Mouse (Mus musculus): ENCODE data around the gene Hist1h1c. TPM values are rescaled to one million over a fixed set of nuclear protein-coding genes. Genes with fewer than 3 reads are reported as not detected.
"Not testable (repeated sequence)": the region's sequence is repeated elsewhere in the genome, so short reads cannot be mapped to it uniquely, and the experiment has no call there.

Hist1h1c gene
- polyA plus RNA-seq, 1 experiment from 2014 or later = 56.9 TPM

- ATAC-seq = peak; percentile 30
- H3K9me3 ChIP-seq (replicated peaks) = no peaks in the 10 kb centered on the region
- peak overlapping the region; percentile 61 for H3K27ac ChIP-seq
- WGBS (ENCODE audit: insufficient replicate concordance) = 12% methylated on average over 8 of the region's 8 CpGs
- H3K9ac ChIP-seq = peak overlapping the region; percentile 41
- no peaks in the 10 kb centered on the region for H3K36me3 ChIP-seq
- peak overlapping the region; percentile 39 for H3K4me2 ChIP-seq
- H3K27me3 ChIP-seq (replicated peaks) = no peaks in the 10 kb centered on the region
- H3K4me3 ChIP-seq = no peak overlapping the region
- H3K4me1 ChIP-seq = peaks cover 41% of the 10 kb centered on the region
Measured at GRCm38 (mm10) chr13:23700786-23701520, 37.7 kb upstream of the Hist1h1c start.

GRCm38 (mm10) chr13:23702220-23702619 lies 36.4 kb upstream of the Hist1h1c start:
- Histone ChIP-seq H3K9ac (no peak overlapping the region), H3K4me3 (no peak overlapping the region), H3K4me1 (peaks cover 31% of the 10 kb centered on the region), H3K36me3 (no peaks in the 10 kb centered on the region), H3K27ac (no peak overlapping the region), H3K9me3 (replicated peaks) (no peaks in the 10 kb centered on the region), H3K27me3 (replicated peaks) (0 out of 2 replicates have a peak, but pooled peaks cover 4% of the 10 kb centered on the region), H3K4me2 (no peak overlapping the region)
- WGBS (ENCODE audit: insufficient replicate concordance) = 56% methylated on average over 4 of the region's 4 CpGs
- ATAC-seq = no peak

GRCm38 (mm10) chr13:23702801-23703200 lies 35.8 kb upstream of the Hist1h1c start:
- H3K4me2 ChIP-seq; H3K9ac ChIP-seq; H3K27ac ChIP-seq; H3K27me3 ChIP-seq (replicated peaks); ATAC-seq; H3K9me3 ChIP-seq (replicated peaks); H3K4me3 ChIP-seq; H3K36me3 ChIP-seq: not testable (repeated sequence)
- WGBS (ENCODE audit: insufficient replicate concordance) = 74% methylated on average over 2 of the region's 2 CpGs
- H3K4me1 ChIP-seq = peaks cover 28% of the 10 kb centered on the region

- 72% methylated on average over 7 of the region's 7 CpGs for WGBS (ENCODE audit: insufficient replicate concordance)
- peaks cover 28% of the 10 kb centered on the region for H3K27me3 ChIP-seq (replicated peaks)
- H3K9me3 ChIP-seq (replicated peaks) = no peaks in the 10 kb centered on the region
- no peak for ATAC-seq
- no peak overlapping the region for H3K4me2 ChIP-seq
- H3K36me3 ChIP-seq = no peaks in the 10 kb centered on the region
- H3K4me3 ChIP-seq = no peak overlapping the region
- H3K4me1 ChIP-seq = peaks cover 26% of the 10 kb centered on the region
- no peak overlapping the region for H3K9ac ChIP-seq
- H3K27ac ChIP-seq = no peak overlapping the region
Measured at GRCm38 (mm10) chr13:23705751-23706356, 32.8 kb upstream of the Hist1h1c start.

GRCm38 (mm10) chr13:23706771-23707170 lies 31.8 kb upstream of the Hist1h1c start:
- WGBS (ENCODE audit: insufficient replicate concordance) = 78% methylated on average over 12 of the region's 12 CpGs
- no peak overlapping the region for H3K27ac ChIP-seq
- H3K9me3 ChIP-seq (replicated peaks) = no peaks in the 10 kb centered on the region
- H3K9ac ChIP-seq = no peak overlapping the region
- peaks cover 25% of the 10 kb centered on the region for H3K4me1 ChIP-seq
- no peak for ATAC-seq
- peaks cover 36% of the 10 kb centered on the region for H3K27me3 ChIP-seq (replicated peaks)
- no peak overlapping the region for H3K4me2 ChIP-seq
- H3K4me3 ChIP-seq = no peak overlapping the region
- no peaks in the 10 kb centered on the region for H3K36me3 ChIP-seq

GRCm38 (mm10) chr13:23708041-23708440 lies 30.6 kb upstream of the Hist1h1c start:
- H3K9ac ChIP-seq = no peak overlapping the region
- 76% methylated on average over 4 of the region's 4 CpGs for WGBS (ENCODE audit: insufficient replicate concordance)
- no peak for ATAC-seq
- peaks cover 36% of the 10 kb centered on the region for H3K27me3 ChIP-seq (replicated peaks)
- no peaks in the 10 kb centered on the region for H3K9me3 ChIP-seq (replicated peaks)
- H3K4me1 ChIP-seq = peaks cover 24% of the 10 kb centered on the region
- no peak overlapping the region for H3K4me2 ChIP-seq
- H3K27ac ChIP-seq = no peak overlapping the region
- H3K4me3 ChIP-seq = no peak overlapping the region
- H3K36me3 ChIP-seq = no peaks in the 10 kb centered on the region

- WGBS (ENCODE audit: insufficient replicate concordance) = 77% methylated on average over 4 of the region's 4 CpGs
- no peak overlapping the region for H3K9ac ChIP-seq
- ATAC-seq = no peak
- H3K4me2 ChIP-seq = no peak overlapping the region
- peaks cover 36% of the 10 kb centered on the region for H3K27me3 ChIP-seq (replicated peaks)
- no peak overlapping the region for H3K4me3 ChIP-seq
- no peaks in the 10 kb centered on the region for H3K36me3 ChIP-seq
- H3K27ac ChIP-seq = no peak overlapping the region
- H3K4me1 ChIP-seq = peaks cover 22% of the 10 kb centered on the region
- H3K9me3 ChIP-seq (replicated peaks) = no peaks in the 10 kb centered on the region
Measured at GRCm38 (mm10) chr13:23708654-23709053, 30.0 kb upstream of the Hist1h1c start.

- WGBS (ENCODE audit: insufficient replicate concordance) = 37% methylated on average over 15 of the region's 15 CpGs
- Histone ChIP-seq H3K4me3 (peak overlapping the region; percentile 57), H3K9me3 (replicated peaks) (no peaks in the 10 kb centered on the region), H3K4me2 (peak overlapping the region; percentile 68), H3K27me3 (replicated peaks) (peaks cover 36% of the 10 kb centered on the region), H3K27ac (peak overlapping the region; percentile 59), H3K4me1 (peaks cover 22% of the 10 kb centered on the region), H3K9ac (peak overlapping the region; percentile 70), H3K36me3 (no peaks in the 10 kb centered on the region)
- ATAC-seq = 0 out of 2 replicates have a peak, but pooled peaks have one; percentile 18
Measured at GRCm38 (mm10) chr13:23709714-23710373, 28.8 kb upstream of the Hist1h1c start.

GRCm38 (mm10) chr13:23710374-23711089 lies 28.1 kb upstream of the Hist1h1c start, which contains the start of gene Hfe:
Hfe (minus strand) TSS chr13:23710854.
- no peaks in the 10 kb centered on the region for H3K9me3 ChIP-seq (replicated peaks)
- WGBS (ENCODE audit: insufficient replicate concordance) = 2% methylated on average over 17 of the region's 17 CpGs
- peaks cover 22% of the 10 kb centered on the region for H3K4me1 ChIP-seq
- peak within 1 kb of the TSS; percentile 70 for H3K9ac ChIP-seq
- peak within 1 kb of the TSS; percentile 68 for H3K4me2 ChIP-seq
- peak; percentile 49; the same call in 1 of the 2 replicates for ATAC-seq
- no peaks in the 10 kb centered on the region for H3K36me3 ChIP-seq
- H3K27ac ChIP-seq = peak within 1 kb of the TSS; percentile 59
- peak within 1 kb of the TSS; percentile 57 for H3K4me3 ChIP-seq
- H3K27me3 ChIP-seq (replicated peaks) = peaks cover 36% of the 10 kb centered on the region

- H3K4me3 ChIP-seq = no peak overlapping the region
- no peak for ATAC-seq
- H3K27me3 ChIP-seq (replicated peaks) = peaks cover 2% of the 10 kb centered on the region
- H3K4me1 ChIP-seq = 0 out of 2 replicates have a peak, but pooled peaks cover 4% of the 10 kb centered on the region
- H3K36me3 ChIP-seq = no peaks in the 10 kb centered on the region
- no peak overlapping the region for H3K27ac ChIP-seq
- H3K9ac ChIP-seq = no peak overlapping the region
- no peak overlapping the region for H3K4me2 ChIP-seq
- 27% methylated on average over 5 of the region's 5 CpGs for WGBS (ENCODE audit: insufficient replicate concordance)
- H3K9me3 ChIP-seq (replicated peaks) = no peaks in the 10 kb centered on the region
Measured at GRCm38 (mm10) chr13:23716261-23717042, 22.2 kb upstream of the Hist1h1c start.

- H3K9ac ChIP-seq = no peak overlapping the region
- H3K27me3 ChIP-seq (replicated peaks) = no peaks in the 10 kb centered on the region; the same call in 1 of the 2 replicates
- H3K9me3 ChIP-seq (replicated peaks) = no peaks in the 10 kb centered on the region
- H3K4me3 ChIP-seq = no peak overlapping the region
- 44% methylated on average over 11 of the region's 11 CpGs for WGBS (ENCODE audit: insufficient replicate concordance)
- 0 out of 2 replicates have a peak overlapping the region, but pooled peaks have one; percentile 20 for H3K27ac ChIP-seq
- H3K4me1 ChIP-seq = 0 out of 2 replicates have a peak, but pooled peaks cover 3% of the 10 kb centered on the region
- no peaks in the 10 kb centered on the region for H3K36me3 ChIP-seq
- no peak overlapping the region for H3K4me2 ChIP-seq
- ATAC-seq = no peak
Measured at GRCm38 (mm10) chr13:23717176-23717575, 21.4 kb upstream of the Hist1h1c start.
